Mouse (Mus musculus): ENCODE measurements around the gene AU015836.

DNA sequence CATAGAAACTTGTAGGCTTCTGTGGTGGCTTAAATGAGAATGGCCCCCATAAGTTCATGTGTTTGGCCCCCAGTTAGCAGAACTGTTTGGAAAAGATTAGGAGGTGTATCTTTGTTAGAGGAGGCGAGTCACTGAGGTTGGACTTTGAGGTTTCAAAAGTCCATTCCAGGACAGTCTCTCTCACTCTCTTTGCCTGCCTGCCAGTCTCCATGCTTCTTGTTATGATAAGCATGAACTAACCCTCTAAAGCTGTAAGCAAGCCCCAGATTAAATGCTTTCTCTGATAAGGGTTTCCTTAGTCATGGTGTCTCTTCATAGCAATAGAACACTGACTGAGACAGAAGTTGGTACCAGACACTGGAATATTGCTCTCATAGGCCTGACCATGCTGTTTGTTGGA is 39.7 kb upstream of the AU015836 start:
- no peak for TF ChIP-seq POLR2A (IDR thresholded peaks at IDR 0.05; ENCODE audit: insufficient read depth, low read length)
- no peak for TF ChIP-seq CTCF (IDR thresholded peaks at IDR 0.05; ENCODE audit: low read depth, low read length)

Data from ES-Bruce4 (cell line).